In the genomic region with DNA sequence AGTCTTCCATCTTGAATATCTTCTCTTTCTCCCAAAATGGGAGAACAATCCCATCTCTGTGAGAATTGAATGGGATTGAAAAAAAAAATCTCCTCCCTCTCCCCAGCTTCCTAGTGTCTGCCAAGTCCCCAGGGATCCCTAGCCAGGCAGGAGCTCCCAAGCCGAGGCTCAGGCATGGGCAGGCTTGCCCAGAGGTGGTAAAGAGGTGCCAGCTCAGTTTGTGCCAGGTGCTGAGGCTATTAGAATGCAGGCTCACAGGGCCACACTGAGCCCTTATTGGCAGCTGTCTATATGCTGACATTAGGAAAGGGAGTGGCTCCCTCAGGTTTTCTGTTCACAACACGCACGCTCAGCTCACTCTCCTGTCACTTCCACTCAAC, we compare ENCODE assay signal across 27 mouse cellular contexts. TPM values are rescaled to one million over a fixed set of nuclear protein-coding genes. Genes with fewer than 3 reads are reported as not detected.
A peak's percentile ranks its signal among the peaks of the same experiment; 100 is the strongest.
DNase-seq lines count a peak whose midpoint lies in the region; ATAC-seq and TF ChIP-seq lines count a peak whose summit lies in the region.
"Had no signal": no experiment of that assay in that cellular context is flagged by ENCODE, and none has a peak within 500 bp of the region (broad histone marks: within the 10 kb centered on the region; RNA-seq: fewer than 3 reads in every experiment).

No protein-coding gene starts in this region.

- H3K9ac ChIP-seq in midbrain, embryonic 11.5 days (ENCODE audit: low read length), result no peak overlapping the region
- no peak overlapping the region for H3K9ac ChIP-seq in midbrain, embryonic 14.5 days (replicated peaks; ENCODE audit: low read length)
- no peak overlapping the region for H3K9ac ChIP-seq in hindbrain, embryonic 11.5 days (ENCODE audit: low read depth, low read length)
- H3K9ac ChIP-seq in hindbrain, postnatal 0 days (replicated peaks; ENCODE audit: low read length), result no peak overlapping the region
- no peak overlapping the region for H3K9ac ChIP-seq in neural tube, embryonic 14.5 days (replicated peaks; ENCODE audit: low read depth, low read length)
- H3K9ac ChIP-seq: heart, embryonic 12.5 days; liver, embryonic 12.5 days; liver, postnatal 0 days had no signal

- H3K4me3 ChIP-seq in midbrain, embryonic 11.5 days (ENCODE audit: low read depth, low read length), result no peak overlapping the region
- H3K4me3 ChIP-seq in midbrain, embryonic 14.5 days (replicated peaks; ENCODE audit: low read depth, low read length), result no peak overlapping the region
- H3K4me3 ChIP-seq in hindbrain, embryonic 11.5 days (ENCODE audit: low read depth, low read length), result no peak overlapping the region
- no peak overlapping the region for H3K4me3 ChIP-seq in hindbrain, postnatal 0 days (ENCODE audit: low read length)
- H3K4me3 ChIP-seq in neural tube, embryonic 14.5 days (ENCODE audit: low read depth, low read length), result no peak overlapping the region
- H3K4me3 ChIP-seq: erythroblast, embryonic 14.5 days; heart, adult 2 months; heart, embryonic 12.5 days; liver, embryonic 12.5 days had no signal

- ATAC-seq in midbrain, embryonic 11.5 days (ENCODE audit: low FRiP score), result peak; percentile 23; the same call in 1 of the 2 replicates
- no peak for ATAC-seq in midbrain, embryonic 14.5 days (ENCODE audit: low FRiP score, low TSS enrichment)
- peak; percentile 22; the same call in 1 of the 2 replicates for ATAC-seq in hindbrain, embryonic 11.5 days (ENCODE audit: low FRiP score)
- ATAC-seq in hindbrain, postnatal 0 days, result peak; percentile 16; the same call in 1 of the 2 replicates
- ATAC-seq in neural tube, embryonic 14.5 days (ENCODE audit: low read depth), result peak; percentile 44; the same call in 1 of the 2 replicates
- ATAC-seq: activated CD4-positive, CD25-positive, alpha-beta regulatory T cell, adult 4 months; forebrain, embryonic 16.5 days; liver, embryonic 12.5 days; liver, postnatal 0 days had no signal

- no peak overlapping the region for H3K4me2 ChIP-seq in midbrain, embryonic 11.5 days
- no peak overlapping the region for H3K4me2 ChIP-seq in midbrain, embryonic 14.5 days (ENCODE audit: low read length)
- no peak overlapping the region for H3K4me2 ChIP-seq in hindbrain, embryonic 11.5 days (replicated peaks; ENCODE audit: low read depth, low read length)
- no peak overlapping the region for H3K4me2 ChIP-seq in hindbrain, postnatal 0 days (ENCODE audit: low read depth, low read length)
- H3K4me2 ChIP-seq in neural tube, embryonic 14.5 days (ENCODE audit: low read depth, low read length), result no peak overlapping the region
- H3K4me2 ChIP-seq: heart, embryonic 12.5 days; liver, embryonic 12.5 days had no signal

- WGBS in midbrain, embryonic 11.5 days, result 32% methylated on average over 3 of the region's 3 CpGs
- 16% methylated on average over 3 of the region's 3 CpGs for WGBS in midbrain, embryonic 14.5 days
- WGBS in hindbrain, embryonic 11.5 days, result 41% methylated on average over 3 of the region's 3 CpGs
- 32% methylated on average over 3 of the region's 3 CpGs for WGBS in hindbrain, postnatal 0 days
- WGBS in neural tube, embryonic 14.5 days, result 49% methylated on average over 3 of the region's 3 CpGs

- peaks cover 78% of the 10 kb centered on the region for H3K27me3 ChIP-seq in midbrain, embryonic 11.5 days (ENCODE audit: control insufficient read depth, insufficient read depth, low read length)
- peaks cover 91% of the 10 kb centered on the region for H3K27me3 ChIP-seq in midbrain, embryonic 14.5 days (ENCODE audit: control insufficient read depth, insufficient read depth, low read length)
- H3K27me3 ChIP-seq in hindbrain, embryonic 11.5 days (ENCODE audit: control insufficient read depth, insufficient read depth, low read length), result peaks cover 60% of the 10 kb centered on the region
- peaks cover 46% of the 10 kb centered on the region for H3K27me3 ChIP-seq in hindbrain, postnatal 0 days (ENCODE audit: insufficient read depth, low read length)
- H3K27me3 ChIP-seq in neural tube, embryonic 14.5 days (ENCODE audit: control insufficient read depth, insufficient read depth, low read length), result peaks cover 37% of the 10 kb centered on the region

- no peak for DNase-seq in midbrain, embryonic 11.5 days (ENCODE audit: low spot score, missing footprints)
- no peak for DNase-seq in midbrain, embryonic 14.5 days
- DNase-seq in hindbrain, embryonic 11.5 days (ENCODE audit: low spot score), result no peak
- DNase-seq in hindbrain, postnatal 0 days (ENCODE audit: low spot score), result peak; percentile 10
- no peak for DNase-seq in right cerebral cortex, postnatal 25 days
- no peak for DNase-seq in frontal cortex, postnatal 14 days (ENCODE audit: low spot score in 2 of 2)
- DNase-seq: adrenal gland, postnatal 14 days; cerebellum, adult 18-20 months; heart, adult 2 months; kidney, adult 2 months; kidney, postnatal 4 days; left cerebral cortex, postnatal 4 days; liver, postnatal 0 days; lung, postnatal 36 days; thymus, postnatal 14 days had no signal

- TF ChIP-seq CTCF in hindbrain, postnatal 0 days (IDR thresholded peaks at IDR 0.05; ENCODE audit: low read depth), result no peak

- H3K4me1 ChIP-seq in midbrain, embryonic 11.5 days (ENCODE audit: control insufficient read depth, insufficient read depth, low read length), result peaks cover 15% of the 10 kb centered on the region
- H3K4me1 ChIP-seq in midbrain, embryonic 14.5 days (ENCODE audit: control insufficient read depth, insufficient read depth, low read length), result peaks cover 11% of the 10 kb centered on the region
- H3K4me1 ChIP-seq in hindbrain, embryonic 11.5 days (replicated peaks; ENCODE audit: control insufficient read depth, insufficient read depth, low read length), result peaks cover 8% of the 10 kb centered on the region; the same call in 1 of the 2 replicates
- peaks cover 6% of the 10 kb centered on the region; the same call in 1 of the 2 replicates for H3K4me1 ChIP-seq in hindbrain, postnatal 0 days (ENCODE audit: insufficient read depth, low read length)
- 0 out of 2 replicates have a peak, but pooled peaks cover 2% of the 10 kb centered on the region for H3K4me1 ChIP-seq in neural tube, embryonic 14.5 days (ENCODE audit: control insufficient read depth, insufficient read depth, low read length)
- H3K4me1 ChIP-seq: liver, embryonic 12.5 days had no signal

- no peaks in the 10 kb centered on the region for H3K9me3 ChIP-seq in midbrain, embryonic 11.5 days (ENCODE audit: control insufficient read depth, low read length)
- H3K9me3 ChIP-seq in midbrain, embryonic 14.5 days (ENCODE audit: control insufficient read depth, low read length), result no peaks in the 10 kb centered on the region
- H3K9me3 ChIP-seq in hindbrain, embryonic 11.5 days (ENCODE audit: control insufficient read depth, low read length), result no peaks in the 10 kb centered on the region
- H3K9me3 ChIP-seq in hindbrain, postnatal 0 days (ENCODE audit: low read length), result no peaks in the 10 kb centered on the region
- H3K9me3 ChIP-seq in neural tube, embryonic 14.5 days (ENCODE audit: control insufficient read depth, low read length), result no peaks in the 10 kb centered on the region
- H3K9me3 ChIP-seq: heart, embryonic 12.5 days; liver, embryonic 12.5 days had no signal

- H3K36me3 ChIP-seq in midbrain, embryonic 11.5 days (ENCODE audit: control insufficient read depth, insufficient read depth, low read length), result no peaks in the 10 kb centered on the region
- no peaks in the 10 kb centered on the region for H3K36me3 ChIP-seq in midbrain, embryonic 14.5 days (ENCODE audit: control insufficient read depth, insufficient read depth, low read length)
- H3K36me3 ChIP-seq in hindbrain, embryonic 11.5 days (ENCODE audit: control insufficient read depth, insufficient read depth, low read length), result no peaks in the 10 kb centered on the region
- no peaks in the 10 kb centered on the region for H3K36me3 ChIP-seq in hindbrain, postnatal 0 days (ENCODE audit: insufficient read depth, low read length)
- no peaks in the 10 kb centered on the region for H3K36me3 ChIP-seq in neural tube, embryonic 14.5 days (ENCODE audit: control insufficient read depth, insufficient read depth, low read length)
- H3K36me3 ChIP-seq: heart, embryonic 12.5 days; liver, embryonic 12.5 days had no signal

- H3K27ac ChIP-seq in midbrain, embryonic 11.5 days (ENCODE audit: low read depth, low read length), result no peak overlapping the region
- H3K27ac ChIP-seq in midbrain, embryonic 14.5 days (replicated peaks; ENCODE audit: low read depth, low read length), result no peak overlapping the region
- H3K27ac ChIP-seq in hindbrain, embryonic 11.5 days (ENCODE audit: low read depth, low read length), result no peak overlapping the region
- H3K27ac ChIP-seq in hindbrain, postnatal 0 days, result no peak overlapping the region
- H3K27ac ChIP-seq in neural tube, embryonic 14.5 days (ENCODE audit: low read depth, low read length), result no peak overlapping the region
- H3K27ac ChIP-seq: heart, adult 2 months; liver, embryonic 12.5 days had no signal

RNA-seq across cellular contexts. Expression of gene Msx1, which starts 11.9 kb away (rescaled TPM):
- 89.8 and 104 TPM in 2 replicates for polyA plus RNA-seq in midbrain, embryonic 11.5 days (2014; fragmentation: Nextera tagmentation; extraction: Ambion mirVana)
- polyA plus RNA-seq in midbrain, embryonic 14.5 days (2014; fragmentation: Nextera tagmentation; extraction: Ambion mirVana), result 5.9 and 13.3 TPM in 2 replicates
- 103 and 121 TPM in 2 replicates for polyA plus RNA-seq in hindbrain, embryonic 11.5 days (2014; fragmentation: Nextera tagmentation; extraction: Ambion mirVana)
- total RNA-seq in hindbrain, postnatal 0 days (2014; rRNA removed), result 14.8 and 20.6 TPM in 2 replicates
- polyA plus RNA-seq in hindbrain, postnatal 0 days (2015; fragmentation: Nextera tagmentation; extraction: Ambion mirVana), result 26.2 and 28.0 TPM in 2 replicates
- polyA plus RNA-seq in neural tube, embryonic 14.5 days (2014; fragmentation: Nextera tagmentation; extraction: Ambion mirVana), result 11.8 and 12.5 TPM in 2 replicates
- total RNA-seq: CH12.LX; common myeloid progenitor, adult 5-6 weeks; hematopoietic stem cell, adult 5-6 weeks; megakaryocyte, adult 5-6 weeks; monocyte, adult 5-6 weeks had no signal
- polyA plus RNA-seq: erythroblast, embryonic 14.5 days; liver, postnatal 0 days; testis, adult 2 months had no signal
